Mouse (Mus musculus) bone marrow macrophage, adult 2 months (primary cell): ENCODE measurements at regions not wholly inside any gene's neighbourhood (a gene's known extent, or its start where the extent isn't known, plus 50 kb on each side); places are given as distances from the start of the nearest gene placed in this dataset.

Experiments
- CTCF ChIP-seq: IDR thresholded peaks from 2 replicates; pipeline ENCODE4 v1.5.1; 2012; ENCODE audit warnings: low read depth, mild to moderate bottlenecking, low read length, moderate library complexity
- POLR2A ChIP-seq: IDR thresholded peaks from 2 replicates; pipeline ENCODE4 v1.6.1; 2012; ENCODE audit warnings: mild to moderate bottlenecking, low read depth, low read length, borderline replicate concordance

DNA sequence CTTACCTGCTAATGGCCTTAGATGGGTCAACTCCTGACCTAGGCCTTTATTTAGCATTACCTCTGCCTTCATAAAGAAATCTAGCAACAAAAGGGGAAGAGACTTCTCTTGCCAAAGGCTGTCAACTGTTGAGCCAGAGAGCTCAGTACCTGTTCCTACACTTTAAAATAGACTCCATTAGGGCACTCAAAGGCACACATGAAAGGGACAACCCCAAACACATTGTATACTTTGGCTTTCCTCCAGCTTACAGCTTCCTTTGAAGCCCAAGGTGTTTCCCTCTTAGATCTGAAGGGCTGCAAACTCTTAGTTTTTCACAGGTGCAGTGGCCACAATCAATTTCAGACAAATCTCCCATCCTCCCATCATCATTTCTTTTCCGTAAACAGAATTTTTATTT, 117.0 kb upstream of the Sel1l start:
- no peak for TF ChIP-seq CTCF
- no peak for TF ChIP-seq POLR2A
